Mouse (Mus musculus): ENCODE data around the gene Umps. TPM values are rescaled to one million over a fixed set of nuclear protein-coding genes. Genes with fewer than 3 reads are reported as not detected.

Umps gene
- total RNA-seq, 1 experiment from 2014 or later, result 102 TPM

Other genes with a start within 250 kb of the Umps start
- gene Muc13, start 173.0 kb downstream of the Umps start, total RNA-seq (2017), result 185 and 198 TPM in 2 replicates
- 9.1 and 10.3 TPM in 2 replicates for gene Itgb5, start 137.4 kb downstream of the Umps start, total RNA-seq (2017)